Mouse (Mus musculus) kidney, postnatal 10 days (tissue): ENCODE measurements around the gene Creb3l2.
A peak's percentile ranks its signal among the peaks of the same experiment; 100 is the strongest.

Experiments
- DNase-seq: peaks from one replicate; pipeline ENCODE4 v3.0.0; 2021; ENCODE audit warnings: mixed read lengths

Creb3l2 gene

DNA sequence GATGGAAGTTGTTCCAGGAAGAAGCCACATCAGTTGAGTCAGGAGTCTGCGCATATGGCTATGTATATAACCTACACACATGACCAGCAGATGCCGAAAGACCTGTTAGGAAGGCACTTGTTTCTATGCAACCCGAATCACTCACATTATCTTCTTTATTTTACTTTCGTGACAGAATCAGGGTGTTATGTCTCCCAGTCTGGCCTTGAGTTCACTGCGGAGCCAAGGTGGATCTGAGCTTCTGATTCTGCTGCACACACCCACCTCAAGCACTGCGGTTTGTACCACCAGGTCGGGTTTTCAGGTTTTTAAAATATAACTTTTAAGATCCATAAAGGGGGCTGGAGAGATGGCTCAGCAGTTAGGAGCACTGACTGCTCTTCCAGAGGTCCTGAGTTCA, 119.3 kb downstream of the Creb3l2 start:
- DNase-seq: no peak

- DNase-seq: no peak
Observed at GRCm38 (mm10) chr6:37322088-37322487, 119.9 kb downstream of the Creb3l2 start.

- no peak for DNase-seq
Observed at GRCm38 (mm10) chr6:37317904-37318303, 124.0 kb downstream of the Creb3l2 start.

DNA sequence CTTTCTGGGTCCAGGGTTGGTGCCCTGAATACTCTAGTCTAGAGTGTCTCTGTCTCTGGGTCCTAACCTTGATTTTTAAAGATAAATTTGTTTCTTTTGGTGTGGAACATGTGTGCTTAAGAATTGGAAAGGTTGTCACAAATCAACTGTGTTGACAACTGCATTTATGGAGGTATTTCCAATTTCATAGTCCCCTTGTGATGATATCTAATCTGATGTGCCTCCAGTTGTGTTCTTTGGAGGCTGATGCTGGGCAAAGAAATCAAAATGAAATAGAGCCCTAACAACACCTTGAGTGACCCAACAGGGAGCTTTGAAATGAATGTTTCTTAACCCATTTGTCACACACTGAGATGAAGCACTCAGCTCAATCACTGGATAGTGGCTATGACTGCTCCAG, 126.5 kb downstream of the Creb3l2 start:
- DNase-seq: no peak

DNA sequence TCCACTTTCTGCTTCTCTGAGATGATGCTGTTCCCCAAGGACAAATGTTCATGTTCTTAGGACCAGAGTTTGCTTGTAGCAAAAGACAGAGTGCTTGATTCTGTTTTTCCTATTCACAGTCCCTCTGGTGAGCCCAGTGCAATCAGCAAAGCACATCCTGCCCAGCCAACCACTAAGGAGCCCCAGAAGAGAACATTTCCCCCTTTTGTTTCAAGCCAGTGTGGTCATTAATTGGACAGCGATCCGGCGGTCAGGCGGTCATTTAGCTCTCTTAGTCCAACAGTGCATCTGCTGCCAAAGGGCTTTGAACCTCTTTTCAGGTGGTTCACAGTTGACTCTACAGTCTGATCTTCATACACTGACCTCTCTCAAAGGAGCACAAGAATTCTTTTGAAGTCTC, 131.3 kb downstream of the Creb3l2 start:
- no peak for DNase-seq

DNA sequence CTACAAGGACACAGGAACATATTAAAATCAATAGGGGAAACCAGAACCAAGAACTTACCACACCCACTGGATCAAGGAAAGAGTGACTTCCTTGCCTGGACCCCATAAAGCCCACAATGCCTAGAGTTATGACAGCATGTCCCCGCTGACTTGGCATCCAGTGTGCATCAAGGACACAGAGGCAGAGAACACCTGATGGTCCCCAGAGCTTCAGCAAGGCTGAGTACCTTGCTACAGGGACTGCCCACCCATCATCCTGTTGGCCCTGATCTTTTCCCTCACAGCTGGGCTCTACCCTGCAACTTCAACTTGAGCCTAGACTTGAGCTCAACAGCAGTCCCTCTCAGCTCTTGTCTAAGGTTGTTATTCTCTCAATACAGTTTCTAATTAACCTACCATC, 135.3 kb downstream of the Creb3l2 start:
- DNase-seq: no peak

GRCm38 (mm10) chr6:37300492-37300891, 141.5 kb downstream of the Creb3l2 start:
- DNase-seq: no peak

DNA sequence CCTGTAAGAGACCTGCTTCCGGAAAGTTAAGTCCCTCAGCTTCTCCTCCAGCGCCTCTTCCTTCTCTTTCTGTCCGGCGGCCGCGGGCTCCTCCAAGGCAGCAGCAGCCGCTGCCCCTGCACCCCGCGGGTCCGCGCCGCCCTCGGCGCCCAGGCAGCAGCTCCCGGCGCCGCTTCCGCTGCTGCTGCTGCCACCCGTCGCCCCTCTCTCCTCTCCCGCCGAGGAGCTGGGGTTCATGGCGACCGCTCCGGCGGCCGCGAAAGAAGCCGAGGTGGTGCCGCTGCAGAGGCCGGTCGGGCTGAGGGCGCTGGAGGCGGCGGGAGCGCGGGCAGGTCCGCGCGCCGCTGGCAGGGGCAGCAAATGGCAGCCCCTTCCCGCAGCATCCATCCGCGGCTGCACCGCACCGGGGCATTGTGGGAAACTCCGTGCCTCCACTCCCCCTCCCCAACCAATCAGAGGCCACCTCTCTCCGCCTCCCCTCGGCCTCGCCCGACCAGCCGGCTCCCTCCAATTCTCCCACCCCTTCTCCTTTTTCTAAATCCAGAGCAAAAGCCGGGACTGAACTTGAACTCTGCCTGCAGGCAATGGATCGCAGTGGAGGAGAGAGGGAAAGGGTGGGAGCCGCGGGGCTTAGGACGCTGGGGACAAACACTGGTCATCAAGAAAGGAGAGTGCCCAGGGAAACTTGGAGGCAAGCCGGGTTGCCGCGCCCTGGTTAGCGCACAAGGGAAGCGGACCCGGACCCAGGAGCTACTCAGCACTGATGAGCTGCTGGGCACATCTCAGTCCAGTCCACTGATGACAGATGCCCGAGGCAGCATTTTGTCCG, 142.2 kb downstream of the Creb3l2 start, which contains the start of gene Dgki:
Gene Dgki (minus strand): TSS at position 623 of the 829 bp plus-strand sequence.
- peak; percentile 38 for DNase-seq

GRCm38 (mm10) chr6:37298982-37299381, 143.0 kb downstream of the Creb3l2 start:
- DNase-seq: no peak

GRCm38 (mm10) chr6:37297744-37298482, 144.0 kb downstream of the Creb3l2 start:
- DNase-seq: no peak

GRCm38 (mm10) chr6:37292068-37292467, 149.9 kb downstream of the Creb3l2 start:
- DNase-seq: no peak

GRCm38 (mm10) chr6:37291171-37291570, 150.8 kb downstream of the Creb3l2 start:
- DNase-seq: no peak

DNA sequence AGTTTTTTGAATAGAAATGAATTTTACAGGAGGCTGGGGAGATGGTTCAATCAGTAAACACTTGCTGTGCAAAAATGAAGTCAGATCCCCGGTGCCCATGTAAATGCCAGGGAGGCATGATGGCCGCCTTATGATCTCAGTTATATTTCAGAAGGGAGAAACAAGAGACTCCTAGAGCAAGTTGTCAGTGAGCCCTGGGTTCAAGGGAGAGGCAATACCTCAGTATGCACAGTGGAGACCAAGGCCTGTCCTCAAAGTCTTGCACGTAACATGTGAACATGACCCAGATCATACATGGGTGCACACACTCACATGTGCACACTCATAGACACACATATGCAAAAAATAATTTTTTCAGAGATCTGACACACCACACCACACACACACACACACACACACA, 151.3 kb downstream of the Creb3l2 start:
- DNase-seq: no peak

- no peak for DNase-seq
Observed at GRCm38 (mm10) chr6:37286134-37286533, 155.8 kb downstream of the Creb3l2 start.

GRCm38 (mm10) chr6:37284879-37285278, 157.1 kb downstream of the Creb3l2 start:
- DNase-seq: no peak

- DNase-seq: no peak
Observed at GRCm38 (mm10) chr6:37283336-37283735, 158.6 kb downstream of the Creb3l2 start.

DNA sequence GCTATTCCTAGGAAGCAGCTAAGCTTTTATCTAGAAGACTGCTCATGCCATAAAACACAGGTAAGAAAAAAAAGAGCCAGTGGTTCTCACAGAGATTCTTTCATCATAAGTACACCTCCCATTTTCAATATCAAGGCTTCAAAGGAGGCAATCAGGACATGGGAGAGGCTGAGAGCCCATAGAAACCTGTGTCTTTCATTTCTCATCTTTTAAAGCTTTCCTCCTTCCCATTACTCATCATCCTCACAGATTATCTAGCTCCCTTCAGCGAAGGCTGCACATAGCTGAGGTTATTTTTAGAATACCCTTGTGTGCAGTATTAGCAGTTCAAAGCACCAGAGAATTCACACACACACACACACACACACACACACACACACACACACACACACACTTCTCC, 159.3 kb downstream of the Creb3l2 start:
- no peak for DNase-seq
